Comparison of ENCODE assay signal across 15 mouse cellular contexts in the genomic region with DNA sequence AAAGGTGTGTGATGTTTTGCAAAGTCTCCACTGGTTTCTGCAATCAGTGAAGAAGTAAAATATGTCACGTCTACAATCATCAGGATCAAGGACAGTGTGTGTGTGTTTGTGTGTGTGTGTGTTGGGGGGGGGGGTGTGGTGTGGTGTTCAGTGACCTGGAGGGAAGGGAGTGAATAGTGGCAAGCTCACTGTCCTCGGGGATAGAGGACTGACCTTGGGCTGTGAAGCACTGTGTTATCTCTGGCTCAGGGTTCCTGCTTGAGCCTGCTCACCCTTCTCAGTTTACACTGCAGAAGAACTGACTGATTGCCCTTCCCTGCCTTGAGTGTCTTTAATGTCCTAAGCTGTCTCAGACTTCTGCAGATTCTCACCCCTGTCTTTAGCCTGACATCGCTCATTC.
DNase-seq lines count a peak whose midpoint lies in the region; ATAC-seq and TF ChIP-seq lines count a peak whose summit lies in the region.
"Had no signal": no experiment of that assay in that cellular context is flagged by ENCODE, and none has a peak within 500 bp of the region (broad histone marks: within the 10 kb centered on the region; RNA-seq: fewer than 3 reads in every experiment).

No protein-coding gene starts in this region.

- H3K27me3 ChIP-seq in lung, embryonic 14.5 days (ENCODE audit: insufficient read depth, low read length): no peaks in the 10 kb centered on the region
- H3K27me3 ChIP-seq in kidney, embryonic 14.5 days (ENCODE audit: control insufficient read depth, insufficient read depth, low read length): no peaks in the 10 kb centered on the region
- no peaks in the 10 kb centered on the region for H3K27me3 ChIP-seq in stomach, embryonic 15.5 days (replicated peaks)
- no peaks in the 10 kb centered on the region for H3K27me3 ChIP-seq in cerebellum, adult 2 months (ENCODE audit: control insufficient read depth, insufficient read depth, low read length)
- H3K27me3 ChIP-seq: embryonic facial prominence, embryonic 13.5 days; forebrain, embryonic 13.5 days; lung, embryonic 15.5 days had no signal

- ATAC-seq in lung, embryonic 14.5 days (ENCODE audit: insufficient read depth): peak; percentile 28; the same call in 1 of the 2 replicates
- peak; percentile 58; the same call in 1 of the 2 replicates for ATAC-seq in kidney, embryonic 14.5 days (ENCODE audit: low FRiP score, low TSS enrichment)
- ATAC-seq in stomach, embryonic 15.5 days (ENCODE audit: insufficient read depth, low FRiP score, low read depth): no peak
- ATAC-seq: forebrain, embryonic 13.5 days had no signal

- DNase-seq in adrenal gland, adult 2 months: peak; percentile 60
- no peak for DNase-seq in adrenal gland, postnatal 25 days
- no peak for DNase-seq in lung, embryonic 14.5 days
- DNase-seq in lung, adult 18-20 months: no peak
- DNase-seq in natural killer cell, adult 2 months (ENCODE audit: low spot score in 2 of 2): no peak
- DNase-seq in cerebellum, adult 2 months: no peak
- DNase-seq: cerebellum, postnatal 36 days; gastrocnemius, adult 2 months; spleen, adult 18-20 months had no signal

- no peak overlapping the region for H3K4me2 ChIP-seq in lung, embryonic 14.5 days
- H3K4me2 ChIP-seq in kidney, embryonic 14.5 days (replicated peaks; ENCODE audit: low read depth, low read length): no peak overlapping the region
- peak overlapping the region; percentile 19; the same call in 1 of the 2 replicates for H3K4me2 ChIP-seq in stomach, embryonic 15.5 days
- H3K4me2 ChIP-seq: embryonic facial prominence, embryonic 13.5 days; forebrain, embryonic 13.5 days; lung, embryonic 15.5 days had no signal

- no peak for TF ChIP-seq POLR2A in cerebellum, adult 2 months (IDR thresholded peaks at IDR 0.05; ENCODE audit: borderline replicate concordance, insufficient read depth, low read length)

- 20% methylated on average over 3 of the region's 3 CpGs for WGBS in lung, embryonic 14.5 days
- whole genome bisulfite sequencing in kidney, embryonic 14.5 days: 34% methylated on average over 3 of the region's 3 CpGs
- 44% methylated on average over 3 of the region's 3 CpGs for WGBS in stomach, embryonic 15.5 days
- 87% methylated on average over 3 of the region's 3 CpGs for WGBS in cerebellum, adult 2 months

- H3K36me3 ChIP-seq in lung, embryonic 14.5 days (ENCODE audit: insufficient read depth): no peaks in the 10 kb centered on the region
- H3K36me3 ChIP-seq in kidney, embryonic 14.5 days (ENCODE audit: control insufficient read depth, insufficient read depth, low read length): no peaks in the 10 kb centered on the region
- no peaks in the 10 kb centered on the region for H3K36me3 ChIP-seq in stomach, embryonic 15.5 days
- H3K36me3 ChIP-seq: embryonic facial prominence, embryonic 13.5 days; lung, embryonic 15.5 days had no signal

- no peak overlapping the region for H3K9ac ChIP-seq in lung, embryonic 14.5 days
- no peak overlapping the region for H3K9ac ChIP-seq in kidney, embryonic 14.5 days (ENCODE audit: low read depth, low read length)
- no peak overlapping the region for H3K9ac ChIP-seq in stomach, embryonic 15.5 days
- H3K9ac ChIP-seq: embryonic facial prominence, embryonic 13.5 days; forebrain, embryonic 13.5 days; lung, embryonic 15.5 days had no signal

- no peak overlapping the region for H3K27ac ChIP-seq in lung, embryonic 14.5 days (ENCODE audit: low read depth)
- no peak overlapping the region for H3K27ac ChIP-seq in kidney, embryonic 14.5 days (ENCODE audit: low read depth, low read length)
- no peak overlapping the region for H3K27ac ChIP-seq in stomach, embryonic 15.5 days
- no peak overlapping the region for H3K27ac ChIP-seq in cerebellum, adult 2 months (ENCODE audit: insufficient read depth, low read length)
- H3K27ac ChIP-seq: embryonic facial prominence, embryonic 13.5 days; forebrain, embryonic 13.5 days; gastrocnemius, adult 2 months; left cerebral cortex, adult 2 months; lung, embryonic 15.5 days had no signal

- TF ChIP-seq CTCF in lung, embryonic 14.5 days (IDR thresholded peaks at IDR 0.05; ENCODE audit: low read depth): no peak
- TF ChIP-seq CTCF in cerebellum, adult 2 months (IDR thresholded peaks at IDR 0.05; ENCODE audit: borderline replicate concordance, insufficient read depth, low read depth, low read length): no peak

- H3K9me3 ChIP-seq in lung, embryonic 14.5 days (ENCODE audit: low read depth, low read length): no peaks in the 10 kb centered on the region
- no peaks in the 10 kb centered on the region for H3K9me3 ChIP-seq in kidney, embryonic 14.5 days (ENCODE audit: control insufficient read depth, low read length)
- H3K9me3 ChIP-seq in stomach, embryonic 15.5 days: no peaks in the 10 kb centered on the region
- H3K9me3 ChIP-seq: embryonic facial prominence, embryonic 13.5 days; forebrain, embryonic 13.5 days; lung, embryonic 15.5 days had no signal

- H3K4me1 ChIP-seq in lung, embryonic 14.5 days (ENCODE audit: insufficient read depth): no peaks in the 10 kb centered on the region; the same call in 1 of the 2 replicates
- peaks cover 12% of the 10 kb centered on the region; the same call in 1 of the 2 replicates for H3K4me1 ChIP-seq in kidney, embryonic 14.5 days (ENCODE audit: control insufficient read depth, insufficient read depth, low read length)
- 0 out of 2 replicates have a peak, but pooled peaks cover 3% of the 10 kb centered on the region for H3K4me1 ChIP-seq in stomach, embryonic 15.5 days
- H3K4me1 ChIP-seq in cerebellum, adult 2 months (ENCODE audit: control insufficient read depth, insufficient read depth, low read length): peaks cover 3% of the 10 kb centered on the region

- no peak overlapping the region for H3K4me3 ChIP-seq in lung, embryonic 14.5 days (ENCODE audit: low read depth, low read length)
- no peak overlapping the region for H3K4me3 ChIP-seq in kidney, embryonic 14.5 days (ENCODE audit: low read length)
- H3K4me3 ChIP-seq in stomach, embryonic 15.5 days (replicated peaks): no peak overlapping the region
- no peak overlapping the region for H3K4me3 ChIP-seq in cerebellum, adult 2 months (replicated peaks; ENCODE audit: insufficient read depth, low read depth, low read length)
- H3K4me3 ChIP-seq: embryonic facial prominence, embryonic 13.5 days; forebrain, embryonic 13.5 days; gastrocnemius, adult 2 months; left cerebral cortex, adult 2 months; lung, embryonic 15.5 days had no signal
